Mouse (Mus musculus) CH12F3 (cell line): ENCODE measurements around the gene AC129217.1.
"Not testable (repeated sequence)": the region's sequence is repeated elsewhere in the genome, so short reads cannot be mapped to it uniquely, and the experiment has no call there.

ENCODE experiments used
- in situ Hi-C: fragments of 300-500 bp; cut with MboI; formaldehyde crosslinking; loops from 2 replicates; pipeline ENCODE4 v1.14.3; 2020; ENCODE audit warnings: low sequenced_read_pairs

The AC129217.1 gene

GRCm38 (mm10) chr19:8822696-8823095 is 6.9 kb upstream of the AC129217.1 start:
- in situ Hi-C loops, result no loop called here

DNA sequence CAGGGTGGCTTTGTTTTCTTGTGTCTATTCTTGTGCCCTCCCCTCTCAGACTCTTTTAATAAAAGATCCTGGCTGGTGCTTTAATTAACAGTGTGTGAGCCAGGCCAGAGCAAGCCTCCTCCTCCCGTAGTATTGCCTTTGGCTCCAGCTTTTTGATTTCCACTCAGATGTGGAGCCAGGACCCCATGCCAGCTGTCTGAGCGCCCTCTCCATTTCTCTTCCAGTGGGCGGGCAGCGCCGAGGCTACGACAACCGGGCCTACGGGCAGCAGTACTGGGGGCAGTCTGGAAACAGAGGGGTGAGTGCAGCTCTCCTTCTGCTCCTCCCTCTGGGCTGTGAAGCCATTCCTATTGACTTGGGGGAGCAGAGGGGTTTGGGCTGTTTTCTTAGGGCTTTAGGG is 1.1 kb downstream of the AC129217.1 start:
- in situ Hi-C loops, result no loop called here

- in situ Hi-C loops, result no loop called here
Observed at GRCm38 (mm10) chr19:8831262-8831661, 1.7 kb downstream of the AC129217.1 start.

DNA sequence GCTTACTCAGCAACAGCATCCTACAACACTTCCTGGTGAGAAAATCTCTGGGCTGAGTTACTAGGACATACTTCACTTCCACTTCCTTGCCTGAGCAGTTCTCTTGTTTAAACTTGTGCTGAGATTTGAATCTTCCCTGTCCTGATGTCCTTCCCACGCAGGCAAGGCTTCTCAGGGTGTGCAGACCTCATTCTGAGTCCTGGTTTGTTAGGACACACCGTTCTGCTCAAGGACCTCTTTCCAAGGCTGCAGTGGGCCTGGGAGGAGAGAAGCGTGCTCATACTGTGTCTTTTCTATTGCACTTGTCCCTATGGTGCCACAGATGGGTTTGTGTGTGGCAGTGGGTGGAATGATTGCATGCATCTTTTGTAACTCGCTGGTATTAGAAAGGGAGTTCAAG is 3.4 kb downstream of the AC129217.1 start:
- in situ Hi-C loops, result no loop called here

GRCm38 (mm10) chr19:8836327-8836726 is 6.8 kb downstream of the AC129217.1 start:
- in situ Hi-C loops, result not testable (repeated sequence)

DNA sequence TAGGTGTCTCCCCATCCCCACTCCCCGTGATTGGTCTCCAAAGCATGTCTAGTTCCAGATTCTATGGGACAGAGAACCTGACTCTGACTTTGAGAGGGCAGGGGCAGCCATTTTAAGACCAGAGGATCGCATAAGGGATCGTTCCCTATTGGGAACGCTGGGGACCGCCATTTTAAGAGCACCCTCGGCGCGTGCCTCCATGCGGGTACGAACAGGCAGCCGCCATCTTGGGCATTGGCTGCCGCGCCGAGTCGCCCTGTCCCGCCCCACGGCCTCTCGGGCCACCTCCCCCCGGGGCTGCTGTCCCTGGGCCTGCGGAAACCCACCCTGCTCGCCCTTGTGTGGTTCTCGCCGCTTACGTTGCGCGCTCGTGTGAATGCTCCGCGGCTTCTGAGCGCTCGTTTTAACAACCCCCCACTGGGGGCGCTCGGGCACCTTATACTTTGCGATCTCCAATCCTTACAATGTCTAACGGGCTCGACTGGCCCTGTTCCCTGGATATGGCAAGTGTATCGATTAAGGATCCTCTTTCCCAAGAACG is 7.7 kb downstream of the AC129217.1 start, which contains the start of gene Bscl2:
Bscl2 (plus strand) TSS at position 217 of the 541 bp plus-strand sequence.
- in situ Hi-C loops, result no loop called here

GRCm38 (mm10) chr19:8838041-8838730 is 8.6 kb downstream of the AC129217.1 start:
- in situ Hi-C loops, result no loop called here

DNA sequence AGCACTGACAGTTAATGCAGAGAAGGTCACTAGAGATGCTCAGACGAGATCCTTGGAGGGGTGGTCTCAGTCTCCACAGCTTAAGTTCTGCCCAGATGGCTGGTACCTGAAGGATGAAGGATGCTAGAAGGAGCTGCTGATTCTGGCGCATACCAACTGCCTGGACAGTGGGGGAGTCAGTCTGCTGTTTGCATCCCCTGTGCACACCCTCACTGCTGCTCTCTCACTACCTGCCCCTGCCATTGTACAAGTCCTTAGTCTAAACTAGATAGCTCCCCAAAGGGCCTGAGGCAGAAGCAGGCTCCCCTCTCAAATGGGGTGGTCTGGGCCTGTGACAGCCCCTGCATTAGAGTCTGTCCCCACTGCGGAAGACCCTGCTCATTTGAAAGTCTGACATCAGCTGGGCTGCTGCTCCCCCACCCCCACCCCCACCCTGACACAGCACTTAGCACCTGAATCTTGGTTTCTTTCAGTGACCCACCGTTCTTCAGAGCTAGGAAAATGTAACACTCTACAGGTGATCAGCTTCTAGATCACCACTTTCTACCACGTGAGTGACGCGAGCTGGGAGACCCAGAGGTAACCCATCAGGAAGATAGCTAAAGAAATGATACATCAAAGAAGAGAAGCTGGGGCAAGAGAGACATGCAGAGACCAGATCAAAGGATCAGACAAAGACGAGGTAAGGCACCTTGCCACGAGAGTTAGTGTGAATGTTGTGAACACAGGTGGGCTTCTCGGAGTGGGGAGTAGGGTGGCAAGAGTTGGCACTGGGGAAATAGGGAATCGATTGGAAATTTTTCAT is 9.7 kb downstream of the AC129217.1 start, which contains the start of gene Gng3:
Gng3 (minus strand) TSS at position 92 of the 805 bp plus-strand sequence.
- in situ Hi-C loops, result no loop called here

DNA sequence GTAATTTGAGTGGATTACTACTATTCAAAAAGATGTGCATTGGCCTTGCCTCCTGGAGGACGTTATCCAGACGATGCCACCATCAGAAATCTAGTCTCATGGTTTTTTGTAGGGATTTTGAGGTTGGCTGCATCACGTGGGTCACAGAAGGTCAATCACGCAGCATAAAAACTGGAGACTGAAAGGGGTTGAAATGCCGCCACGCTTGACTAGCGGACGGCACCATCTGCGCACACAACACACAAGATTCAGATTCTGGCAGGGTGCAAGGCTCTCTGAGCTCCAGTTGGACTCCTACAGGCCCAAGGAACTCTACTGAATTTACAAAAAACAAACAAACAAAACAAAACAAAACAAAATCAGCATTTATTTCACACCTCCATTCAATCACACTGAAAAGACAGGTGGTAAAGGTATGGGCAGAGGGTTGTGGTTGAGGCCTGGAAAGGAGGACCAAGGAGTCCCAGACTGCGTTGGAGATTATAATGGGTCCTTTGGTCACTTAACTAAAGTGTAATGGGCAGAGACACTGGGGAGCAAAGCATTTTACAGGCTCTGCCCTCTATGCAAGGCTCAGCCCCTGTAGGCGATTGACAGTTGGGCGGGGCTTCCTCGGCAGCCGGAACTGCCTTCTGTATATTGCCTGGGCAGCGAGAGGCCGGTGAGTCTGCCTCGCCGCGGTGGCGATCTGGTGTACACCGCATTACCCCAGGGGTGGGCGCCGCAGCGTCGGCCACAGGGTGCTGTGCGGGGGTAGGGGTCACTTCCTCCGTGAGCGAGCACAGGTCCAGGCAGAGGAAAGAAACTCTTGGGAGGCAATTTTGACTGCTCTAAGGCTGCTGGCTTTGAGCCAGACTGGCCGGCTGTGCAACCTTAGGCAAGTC is 10.6 kb downstream of the AC129217.1 start:
- in situ Hi-C loops, result loop anchor here (10.0 kb wide), 1 partner anchor 275 kb away; no protein-coding TSS in a partner anchor

DNA sequence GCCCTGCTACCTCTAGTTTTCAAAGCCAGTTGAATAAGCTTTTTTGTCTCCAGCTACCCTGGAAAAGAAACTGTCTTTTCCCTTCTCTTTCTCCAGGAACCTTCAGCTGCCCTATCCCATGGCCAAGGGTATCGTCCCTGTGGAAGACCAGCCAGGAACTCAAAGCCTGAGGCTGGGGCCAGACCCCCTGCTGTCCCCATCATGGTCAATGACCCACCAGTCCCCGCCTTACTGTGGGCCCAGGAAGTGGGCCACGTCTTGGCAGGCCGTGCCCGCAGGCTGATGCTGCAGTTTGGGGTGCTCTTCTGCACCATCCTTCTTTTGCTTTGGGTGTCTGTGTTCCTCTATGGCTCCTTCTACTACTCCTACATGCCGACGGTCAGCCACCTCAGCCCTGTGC is 11.4 kb downstream of the AC129217.1 start:
- in situ Hi-C loops, result loop anchor here (10.0 kb wide), 1 partner anchor 274 kb away; no protein-coding TSS in a partner anchor

DNA sequence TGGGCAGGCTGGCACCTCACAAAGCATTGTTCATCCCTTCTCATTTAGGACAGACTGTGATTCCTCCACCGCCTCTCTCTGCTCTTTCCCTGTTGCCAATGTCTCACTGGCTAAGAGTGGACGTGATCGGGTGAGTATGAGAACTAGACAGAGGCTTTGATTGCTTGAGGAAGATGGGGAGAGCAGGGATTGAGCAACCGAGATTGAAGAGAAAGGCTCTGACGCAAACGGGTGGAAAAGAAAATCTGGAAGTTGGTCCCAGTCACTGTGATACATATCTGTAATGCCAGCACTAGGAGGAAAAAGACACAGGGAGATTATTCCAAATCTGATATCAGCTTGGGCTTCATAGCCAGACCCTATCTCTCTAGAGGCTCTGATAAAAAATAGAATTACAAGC is 13.4 kb downstream of the AC129217.1 start:
- in situ Hi-C loops, result loop anchor here (10.0 kb wide), 1 partner anchor 272 kb away; no protein-coding TSS in a partner anchor

DNA sequence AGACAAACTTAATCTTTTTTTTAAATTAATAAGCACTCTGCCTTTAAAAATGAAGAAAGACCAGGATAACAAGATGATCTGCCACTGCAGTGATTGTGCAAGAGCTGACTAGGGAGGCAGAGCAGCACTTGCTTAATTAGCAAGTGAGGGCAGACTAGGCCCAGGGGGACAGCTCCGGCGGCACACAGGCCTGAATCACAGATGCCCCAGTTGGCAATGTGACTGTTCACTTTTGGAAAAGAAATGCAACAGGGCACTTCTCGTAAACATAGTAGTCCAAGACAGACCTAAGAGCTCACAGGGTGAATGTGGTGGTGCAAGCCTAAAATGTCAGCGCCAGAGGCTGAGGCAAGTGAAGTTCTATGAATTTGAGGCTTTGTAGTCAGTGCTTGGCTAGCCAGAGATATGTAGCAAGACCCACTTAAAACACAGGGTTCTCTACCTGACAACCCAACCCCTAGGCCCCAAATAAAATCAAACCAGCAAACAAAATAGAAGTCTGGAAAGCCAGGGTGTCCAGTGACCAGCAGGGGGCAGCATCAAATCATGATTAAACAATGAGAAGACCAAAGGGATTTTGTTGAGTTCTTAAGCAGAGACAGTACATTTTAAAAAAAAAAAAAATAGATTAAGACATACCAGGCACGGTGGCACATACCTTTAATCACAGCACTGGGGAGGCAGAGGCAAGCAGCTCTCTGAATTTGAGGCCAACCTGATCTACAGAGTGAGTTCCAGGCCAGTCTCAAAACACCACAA is 15.0 kb downstream of the AC129217.1 start:
- in situ Hi-C loops, result loop anchor here (10.0 kb wide), 1 partner anchor 270 kb away; no protein-coding TSS in a partner anchor

GRCm38 (mm10) chr19:8848356-8848755 is 18.8 kb downstream of the AC129217.1 start:
- in situ Hi-C loops, result loop anchor here (10.0 kb wide), 1 partner anchor 266 kb away; no protein-coding TSS in a partner anchor

DNA sequence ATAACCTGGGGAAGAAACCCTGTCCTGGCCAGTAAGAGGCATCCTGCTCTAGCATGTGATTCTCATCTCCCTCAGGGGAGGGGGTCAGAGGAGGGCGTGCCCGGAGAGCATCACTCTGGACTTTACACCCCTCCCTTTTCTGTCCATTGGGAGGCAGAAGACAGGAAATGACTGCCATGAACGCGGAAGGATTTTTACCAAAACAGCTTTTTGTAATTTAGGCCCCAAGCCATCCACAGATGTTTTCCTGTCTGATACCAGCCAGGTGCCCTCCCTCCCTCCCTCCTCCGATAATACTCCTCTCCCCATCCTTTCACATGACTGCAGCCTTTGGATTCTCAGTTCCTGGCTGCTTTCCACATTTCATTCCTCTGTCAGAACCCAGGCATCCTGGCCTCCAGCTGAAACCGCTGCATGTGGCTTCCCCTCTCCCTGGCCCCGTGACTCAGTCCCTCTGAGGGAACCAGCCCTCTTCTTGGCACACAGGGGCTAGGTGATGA is 20.9 kb downstream of the AC129217.1 start, which contains the start of gene Lrrn4cl:
Lrrn4cl (plus strand) TSS at position 367 of the 500 bp plus-strand sequence.
- in situ Hi-C loops, result no loop called here

DNA sequence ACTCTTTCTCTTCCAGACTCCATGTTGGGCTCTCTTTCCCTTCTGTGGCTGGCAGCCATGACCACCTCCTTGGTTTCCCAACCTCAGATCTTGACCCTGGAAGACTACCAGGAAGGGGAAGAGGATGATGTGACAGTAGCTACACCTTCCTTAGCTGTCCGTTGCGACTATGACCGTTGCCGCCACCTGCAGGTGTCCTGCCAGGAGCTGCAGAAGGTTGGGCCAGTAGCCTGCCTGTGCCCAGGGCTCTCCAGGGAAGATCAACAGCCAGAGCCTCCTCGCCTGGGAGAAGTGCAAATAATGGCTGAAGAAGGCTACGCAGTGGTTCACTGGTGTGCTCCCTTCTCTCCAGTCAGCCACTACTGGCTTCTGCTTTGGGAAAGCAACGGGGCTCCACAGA is 22.1 kb downstream of the AC129217.1 start:
- in situ Hi-C loops, result no loop called here

DNA sequence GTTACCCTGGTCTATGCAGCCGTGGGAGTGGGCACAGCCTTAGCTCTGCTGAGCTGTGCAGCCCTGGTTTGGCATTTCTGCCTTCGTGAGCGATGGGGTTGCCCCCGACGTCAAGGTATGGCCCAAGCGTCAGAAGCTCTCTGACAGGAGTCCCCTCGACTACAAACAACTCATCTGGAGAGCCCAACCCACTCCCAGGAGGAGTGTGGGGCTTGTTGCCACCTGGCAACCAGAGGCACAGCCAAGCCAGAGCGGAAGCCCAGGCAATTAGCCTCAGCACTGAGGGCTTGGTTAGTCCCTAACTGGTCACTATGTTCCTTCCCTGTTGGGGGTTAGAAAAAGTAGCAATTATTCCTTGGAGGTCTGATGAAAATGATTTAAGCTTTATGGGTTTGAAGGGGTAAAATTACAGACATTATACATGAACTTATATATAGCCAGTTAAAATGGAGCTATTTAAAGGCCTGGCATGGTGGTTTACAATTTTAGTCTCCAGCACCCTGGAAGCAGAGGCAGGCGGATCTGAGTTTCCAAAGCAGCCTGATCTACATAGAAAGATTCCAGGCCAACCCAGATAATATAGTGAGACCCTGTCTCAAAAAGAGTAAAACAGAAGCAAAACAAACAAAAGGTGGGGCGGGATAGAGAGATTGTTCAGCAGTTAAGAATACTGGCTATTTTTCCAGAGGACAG is 22.8 kb downstream of the AC129217.1 start:
- in situ Hi-C loops, result no loop called here

DNA sequence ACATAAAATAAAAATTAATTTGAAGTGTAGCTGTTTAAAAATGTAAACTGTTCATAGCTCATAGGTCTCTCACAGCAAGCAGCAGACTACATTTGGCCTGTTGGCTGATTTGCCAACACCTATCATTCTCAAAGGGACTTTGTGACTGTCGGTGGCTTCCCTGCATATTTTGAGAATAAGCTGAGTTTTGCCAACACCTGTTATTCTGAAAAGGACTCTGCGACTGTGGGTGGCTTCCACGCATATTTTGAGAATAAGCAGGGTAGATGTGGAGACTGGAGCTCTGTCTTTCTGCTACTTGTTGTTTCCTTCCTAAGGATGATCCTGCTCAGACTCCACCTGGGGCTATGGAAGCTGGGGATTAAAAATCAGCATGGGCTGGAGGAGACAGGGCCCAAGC is 23.5 kb downstream of the AC129217.1 start:
- in situ Hi-C loops, result no loop called here

DNA sequence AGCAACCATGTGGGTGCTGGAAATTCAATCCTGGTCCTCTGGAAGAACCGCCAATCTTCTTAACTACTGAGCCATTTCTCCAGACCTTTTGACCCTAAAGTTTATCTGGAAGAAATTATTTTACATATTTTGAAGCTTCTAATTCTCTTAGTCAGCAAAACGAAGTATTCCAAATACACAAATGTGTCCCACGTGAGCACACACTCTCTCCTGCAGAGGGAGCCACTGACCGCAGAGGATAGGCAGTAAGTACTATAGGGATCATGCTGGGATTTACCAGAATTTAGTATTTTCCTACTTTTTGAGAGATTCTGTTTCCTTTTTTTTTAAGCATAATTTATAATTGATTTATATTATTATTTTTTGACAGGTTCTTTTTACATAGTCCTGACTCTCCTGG is 28.1 kb downstream of the AC129217.1 start:
- in situ Hi-C loops, result no loop called here

- in situ Hi-C loops, result no loop called here
Observed at GRCm38 (mm10) chr19:8859018-8859417, 29.4 kb downstream of the AC129217.1 start.
